Mouse (Mus musculus) bone marrow macrophage, adult 2 months (primary cell): Measurements from ENCODE around the gene Itgal.

Source experiments
- CTCF ChIP-seq: IDR thresholded peaks from 2 replicates; pipeline ENCODE4 v1.5.1; 2012; ENCODE audit warnings: low read depth, mild to moderate bottlenecking, low read length, moderate library complexity
- POLR2A ChIP-seq: IDR thresholded peaks from 2 replicates; pipeline ENCODE4 v1.6.1; 2012; ENCODE audit warnings: mild to moderate bottlenecking, low read depth, low read length, borderline replicate concordance

GRCm38 (mm10) chr7:127324944-127325343 is 28.9 kb downstream of the Itgal start:
- no peak for TF ChIP-seq POLR2A
- TF ChIP-seq CTCF: no peak
